Mouse (Mus musculus) spleen, adult 2 months (tissue): ENCODE measurements around the gene Pxdn. TPM values are rescaled to one million over a fixed set of nuclear protein-coding genes. Genes with fewer than 3 reads are reported as not detected.

Experiments
- DNase-seq, 2 experiments: peaks; one replicate each; pipeline versions ENCODE4 v3.0.0 to v3.0.0-alpha.2; 2012 to 2021; ENCODE audit warnings: low spot score in 2 of 2, low read depth in 1 of 2
- H3K27ac ChIP-seq: fragments of 200-500 bp; 2 replicates; pipeline ENCODE4 v1.5.1; 2012; ENCODE audit warnings: low read length, inconsistent platforms; ENCODE audit not compliant: insufficient read depth
- H3K27me3 ChIP-seq: fragments of 200-500 bp; 2 replicates; pipeline ENCODE4 v1.6.1; 2012; ENCODE audit warnings: mild to moderate bottlenecking, moderate library complexity, low read length, inconsistent platforms; ENCODE audit not compliant: control insufficient read depth, insufficient read depth
- H3K36me3 ChIP-seq: fragments of 200-500 bp; 2 replicates; pipeline ENCODE4 v1.6.1; 2012; ENCODE audit warnings: mild to moderate bottlenecking, low read length, inconsistent platforms; ENCODE audit not compliant: control insufficient read depth, insufficient read depth
- H3K4me1 ChIP-seq: fragments of 200-500 bp; 2 replicates; pipeline ENCODE4 v1.6.1; 2011; ENCODE audit warnings: inconsistent platforms; ENCODE audit not compliant: control insufficient read depth, insufficient read depth, insufficient read length
- H3K4me3 ChIP-seq: fragments of 200-500 bp; 2 replicates; pipeline ENCODE4 v1.5.1; 2011; ENCODE audit warnings: mild to moderate bottlenecking, inconsistent platforms; ENCODE audit not compliant: insufficient read depth, insufficient read length; ENCODE audit errors: extremely low read depth
- CTCF ChIP-seq: fragments of 200-500 bp; IDR thresholded peaks from 2 replicates; pipeline ENCODE4 v1.5.1; 2011; ENCODE audit warnings: mild to moderate bottlenecking, inconsistent platforms; ENCODE audit not compliant: insufficient read depth, insufficient read length, insufficient replicate concordance; ENCODE audit errors: extremely low read depth
- POLR2A ChIP-seq: fragments of 200-500 bp; IDR thresholded peaks from 2 replicates; pipeline ENCODE4 v1.6.1; 2011; ENCODE audit warnings: low read depth, low read length, inconsistent platforms
- WGBS: fragments of 180-500 bp; shearing (Covaris S2); methylation state at CpG from one replicate; pipeline ENCODE4 v1.1.7; 2018; 5-methylcytosine and 5-hydroxymethylcytosine counted together
- polyA plus RNA-seq: library from polyadenylated mRNA; depleted of rRNA; stranded (reverse); fragments of >200 nt; gene quantifications from 2 replicates; pipeline ENCODE4 v1.2.3, GENCODE M21; 2012

Gene Pxdn
- polyA plus RNA-seq, 1 experiment = 3.5 TPM

GRCm38 (mm10) chr12:29952102-29952501 is 14.7 kb downstream of the Pxdn start:
- Histone ChIP-seq H3K4me3 (no peak overlapping the region), H3K27me3 (no peaks in the 10 kb centered on the region), H3K36me3 (no peaks in the 10 kb centered on the region), H3K4me1 (peaks cover 3% of the 10 kb centered on the region; the same call in 1 of the 2 replicates), H3K27ac (no peak overlapping the region)
- DNase-seq = no peak
- 84% methylated on average over 6 of the region's 6 CpGs for WGBS
- TF ChIP-seq CTCF (no peak), POLR2A (no peak)

- no peak overlapping the region for H3K4me3 ChIP-seq
- no peaks in the 10 kb centered on the region for H3K27me3 ChIP-seq
- TF ChIP-seq CTCF = no peak
- no peak for TF ChIP-seq POLR2A
- 73% methylated on average over 11 of the region's 11 CpGs for WGBS
- DNase-seq = no peak
- no peaks in the 10 kb centered on the region for H3K36me3 ChIP-seq
- peaks cover 3% of the 10 kb centered on the region; the same call in 1 of the 2 replicates for H3K4me1 ChIP-seq
- no peak overlapping the region for H3K27ac ChIP-seq
Observed at GRCm38 (mm10) chr12:29953999-29954398, 16.6 kb downstream of the Pxdn start.

- Histone ChIP-seq H3K4me1 (peaks cover 3% of the 10 kb centered on the region; the same call in 1 of the 2 replicates), H3K36me3 (no peaks in the 10 kb centered on the region), H3K4me3 (no peak overlapping the region), H3K27me3 (no peaks in the 10 kb centered on the region), H3K27ac (no peak overlapping the region)
- TF ChIP-seq CTCF (no peak), POLR2A (no peak)
- 89% methylated on average over 3 of the region's 3 CpGs for WGBS
- DNase-seq = no peak
Observed at GRCm38 (mm10) chr12:29954464-29954863, 17.1 kb downstream of the Pxdn start.

- Histone ChIP-seq H3K27ac (no peak overlapping the region), H3K4me1 (peaks cover 3% of the 10 kb centered on the region; the same call in 1 of the 2 replicates), H3K36me3 (no peaks in the 10 kb centered on the region), H3K4me3 (no peak overlapping the region), H3K27me3 (no peaks in the 10 kb centered on the region)
- 69% methylated on average over 12 of the region's 12 CpGs for WGBS
- TF ChIP-seq POLR2A = no peak
- no peak for TF ChIP-seq CTCF
- no peak for DNase-seq
Observed at GRCm38 (mm10) chr12:29956969-29957368, 19.6 kb downstream of the Pxdn start.

- Histone ChIP-seq H3K4me1 (peaks cover 3% of the 10 kb centered on the region; the same call in 1 of the 2 replicates), H3K27me3 (no peaks in the 10 kb centered on the region), H3K4me3 (no peak overlapping the region), H3K27ac (no peak overlapping the region), H3K36me3 (no peaks in the 10 kb centered on the region)
- DNase-seq = no peak
- TF ChIP-seq CTCF = no peak
- TF ChIP-seq POLR2A = no peak
- 84% methylated on average over 5 of the region's 5 CpGs for WGBS
Observed at GRCm38 (mm10) chr12:29958637-29959036, 21.2 kb downstream of the Pxdn start.

GRCm38 (mm10) chr12:29961041-29961440 is 23.6 kb downstream of the Pxdn start:
- Histone ChIP-seq H3K4me1 (peaks cover 3% of the 10 kb centered on the region; the same call in 1 of the 2 replicates), H3K4me3 (no peak overlapping the region), H3K27ac (no peak overlapping the region), H3K27me3 (no peaks in the 10 kb centered on the region), H3K36me3 (no peaks in the 10 kb centered on the region)
- DNase-seq = no peak
- 88% methylated on average over 1 of the region's 1 CpGs for WGBS
- TF ChIP-seq CTCF = no peak
- TF ChIP-seq POLR2A = no peak

GRCm38 (mm10) chr12:29965016-29965415 is 27.6 kb downstream of the Pxdn start:
- H3K4me1 ChIP-seq = no peaks in the 10 kb centered on the region
- H3K27me3 ChIP-seq = no peaks in the 10 kb centered on the region
- TF ChIP-seq CTCF (no peak), POLR2A (no peak)
- no peak for DNase-seq
- H3K27ac ChIP-seq = no peak overlapping the region
- WGBS = 95% methylated on average over 6 of the region's 6 CpGs
- no peaks in the 10 kb centered on the region for H3K36me3 ChIP-seq
- no peak overlapping the region for H3K4me3 ChIP-seq
